20 mouse cellular contexts compared by ENCODE assay signal in genomic region chr6:114656826-114657600, GRCm38 (mm10). TPM values are rescaled to one million over a fixed set of nuclear protein-coding genes. Genes with fewer than 3 reads are reported as not detected.
DNase-seq lines count a peak whose midpoint lies in the region; ATAC-seq and TF ChIP-seq lines count a peak whose summit lies in the region.
"Had no signal": no experiment of that assay in that cellular context is flagged by ENCODE, and none has a peak within 500 bp of the region (broad histone marks: within the 10 kb centered on the region; RNA-seq: fewer than 3 reads in every experiment).

No protein-coding gene starts in this region.

- H3K9me3 ChIP-seq in liver, embryonic 12.5 days (replicated peaks): no peaks in the 10 kb centered on the region
- no peaks in the 10 kb centered on the region for H3K9me3 ChIP-seq in kidney, embryonic 15.5 days (replicated peaks)
- H3K9me3 ChIP-seq: embryonic facial prominence, embryonic 15.5 days; forebrain, embryonic 10.5 days; G1E; hindbrain, embryonic 12.5 days had no signal

- H3K27ac ChIP-seq in liver, adult 2 months (replicated peaks; ENCODE audit: insufficient read depth, low read depth, low read length): peak overlapping the region; percentile 75
- no peak overlapping the region for H3K27ac ChIP-seq in liver, embryonic 12.5 days
- peak overlapping the region; percentile 29 for H3K27ac ChIP-seq in macrophage
- no peak overlapping the region for H3K27ac ChIP-seq in kidney, embryonic 15.5 days
- H3K27ac ChIP-seq: embryonic facial prominence, embryonic 15.5 days; forebrain, embryonic 10.5 days; gastrocnemius, adult 2 months; hindbrain, embryonic 12.5 days had no signal

- ATAC-seq in liver, embryonic 12.5 days: no peak
- no peak for ATAC-seq in kidney, embryonic 15.5 days (replicated peaks; ENCODE audit: low FRiP score)
- ATAC-seq: forebrain, embryonic 14.5 days had no signal

- WGBS in liver, adult 2 months: 44% methylated on average over 7 of the region's 7 CpGs
- 84% methylated on average over 7 of the region's 7 CpGs for WGBS in liver, embryonic 12.5 days (ENCODE audit: insufficient replicate concordance)
- 86% methylated on average over 7 of the region's 7 CpGs for WGBS in macrophage (ENCODE audit: missing documents)
- 79% methylated on average over 7 of the region's 7 CpGs for WGBS in kidney, embryonic 15.5 days

- H3K27me3 ChIP-seq in liver, adult 2 months (ENCODE audit: control insufficient read depth, insufficient read depth, low read length): no peaks in the 10 kb centered on the region
- H3K27me3 ChIP-seq in liver, embryonic 12.5 days (replicated peaks): no peaks in the 10 kb centered on the region
- H3K27me3 ChIP-seq in kidney, embryonic 15.5 days: no peaks in the 10 kb centered on the region
- H3K27me3 ChIP-seq: embryonic facial prominence, embryonic 15.5 days had no signal

- no peak for TF ChIP-seq POLR2A in liver, adult 2 months (IDR thresholded peaks at IDR 0.05; ENCODE audit: extremely low read depth, insufficient read depth, low read length)

- H3K4me3 ChIP-seq in liver, adult 2 months (ENCODE audit: insufficient read depth, low read depth, low read length): no peak overlapping the region
- H3K4me3 ChIP-seq in liver, embryonic 12.5 days: no peak overlapping the region
- H3K4me3 ChIP-seq in macrophage (ENCODE audit: inconsistent target): no peak overlapping the region
- H3K4me3 ChIP-seq in kidney, embryonic 15.5 days (replicated peaks): no peak overlapping the region
- H3K4me3 ChIP-seq: embryonic facial prominence, embryonic 15.5 days; erythroblast, embryonic 14.5 days; forebrain, embryonic 10.5 days; gastrocnemius, adult 2 months; hindbrain, embryonic 12.5 days had no signal

- no peak overlapping the region for H3K4me2 ChIP-seq in liver, embryonic 12.5 days
- H3K4me2 ChIP-seq in kidney, embryonic 15.5 days: no peak overlapping the region
- H3K4me2 ChIP-seq: embryonic facial prominence, embryonic 15.5 days; hindbrain, embryonic 12.5 days had no signal

- H3K36me3 ChIP-seq in liver, adult 2 months (ENCODE audit: control insufficient read depth, insufficient read depth, low read length): no peaks in the 10 kb centered on the region
- no peaks in the 10 kb centered on the region for H3K36me3 ChIP-seq in liver, embryonic 12.5 days
- no peaks in the 10 kb centered on the region for H3K36me3 ChIP-seq in macrophage (ENCODE audit: inconsistent target)
- H3K36me3 ChIP-seq in kidney, embryonic 15.5 days: no peaks in the 10 kb centered on the region
- H3K36me3 ChIP-seq: embryonic facial prominence, embryonic 15.5 days; forebrain, embryonic 10.5 days; hindbrain, embryonic 12.5 days had no signal

- H3K9ac ChIP-seq in liver, adult 2 months (ENCODE audit: low read depth, low read length): no peak overlapping the region
- H3K9ac ChIP-seq in liver, embryonic 12.5 days: no peak overlapping the region
- H3K9ac ChIP-seq in kidney, embryonic 15.5 days: no peak overlapping the region
- H3K9ac ChIP-seq: embryonic facial prominence, embryonic 15.5 days; hindbrain, embryonic 12.5 days had no signal

- H3K4me1 ChIP-seq in liver, adult 2 months (ENCODE audit: control insufficient read depth, insufficient read depth, low read length): peaks cover 27% of the 10 kb centered on the region
- H3K4me1 ChIP-seq in liver, embryonic 12.5 days: peaks cover 38% of the 10 kb centered on the region
- H3K4me1 ChIP-seq in kidney, embryonic 15.5 days: peaks cover 5% of the 10 kb centered on the region; the same call in 1 of the 2 replicates

- H3K79me2 ChIP-seq in liver, adult 2 months (ENCODE audit: control insufficient read depth, insufficient read depth, low read length): peaks cover 6% of the 10 kb centered on the region; the same call in 1 of the 2 replicates
- peaks cover 88% of the 10 kb centered on the region for H3K79me2 ChIP-seq in macrophage (ENCODE audit: inconsistent target)

- peak; percentile 92 for DNase-seq in liver, adult 2 months (ENCODE audit: extremely low read depth, low read depth, low spot score)
- peak; percentile 84 for DNase-seq in CD4-positive helper T cell, adult 2 months (ENCODE audit: low read depth, low spot score)
- peak; percentile 32 for DNase-seq in T-cell, adult 2 months (ENCODE audit: low spot score)
- DNase-seq in cerebellum, adult 9-10 months: no peak
- DNase-seq: adrenal gland, postnatal 14 days; cerebellum, adult 11-12 months; cerebellum, postnatal 10 days; gastrocnemius, adult 2 months; gastrocnemius, postnatal 25 days; heart, postnatal 10 days; heart, postnatal 4 days had no signal

- no peak for TF ChIP-seq CTCF in liver, adult 2 months (IDR thresholded peaks at IDR 0.05; ENCODE audit: low read depth, low read length)

RNA-seq across cellular contexts. Expression of gene Atg7, which starts 14.1 kb away (rescaled TPM):
- 18.8 and 22.6 TPM in 2 replicates for total RNA-seq in liver, adult 2 months (2014; rRNA removed)
- 31.7 and 36.7 TPM in 2 replicates for polyA plus RNA-seq in liver, adult 2 months (2012; rRNA removed)
- 15.0 and 15.7 TPM in 2 replicates for polyA plus RNA-seq in liver, embryonic 12.5 days (2016; fragmentation: Nextera tagmentation; extraction: Ambion mirVana)
- total RNA-seq in macrophage (2018; cell fraction: chromatin; rRNA removed): 100 to 1,000 TPM in 24 of 26 experiments, 10 to 100 TPM in 2; 50.4 to 387 (median 204) TPM
- 10 to 100 TPM; 41.9 to 71.0 (median 55.7) TPM for total RNA-seq in macrophage (2018; cell fraction: cytosol; rRNA removed)
- total RNA-seq in macrophage (2018; cell fraction: nucleus; rRNA removed): 100 to 1,000 TPM in 12 of 26 experiments, 10 to 100 TPM in 14; 39.9 to 277 (median 97.7) TPM
- 41.0 to 76.8 TPM (median 54.7 TPM) in 3 replicates for polyA plus RNA-seq in macrophage (2018)
- polyA plus RNA-seq in kidney, embryonic 15.5 days (2015; fragmentation: Nextera tagmentation; extraction: Ambion mirVana): 21.3 and 23.4 TPM in 2 replicates

Comparison
In these comparisons a context has a peak if more than half of its experiments do, and no peak if none do; other contexts are left out.
1. H3K27ac ChIP-seq: peak in liver, adult 2 months (single experiment) and macrophage (single experiment); none in liver, embryonic 12.5 days (single experiment) and kidney, embryonic 15.5 days (single experiment).